22 mouse cellular contexts compared by ENCODE assay signal in the genomic region with DNA sequence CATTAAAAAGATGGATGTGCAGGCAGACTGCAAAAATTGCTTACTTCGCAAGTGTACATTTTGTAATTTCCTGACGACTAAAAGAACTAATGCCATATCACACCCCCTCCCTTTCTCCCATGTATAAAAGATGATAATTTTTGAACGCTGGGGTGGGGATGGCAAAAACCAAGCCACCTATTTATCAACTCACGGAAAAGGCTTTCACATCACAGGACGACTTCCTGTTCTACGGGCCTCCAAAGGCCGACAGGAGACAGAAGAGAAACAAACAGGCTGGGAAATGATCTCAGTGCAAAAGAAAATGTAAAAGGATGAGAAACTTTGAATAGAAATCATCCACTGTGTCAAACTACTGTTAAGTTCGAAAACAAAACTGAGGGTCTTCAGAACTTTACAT. TPM values are rescaled to one million over a fixed set of nuclear protein-coding genes. Genes with fewer than 3 reads are reported as not detected.
"Had no signal": no experiment of that assay in that cellular context is flagged by ENCODE, and none has a peak within 500 bp of the region (broad histone marks: within the 10 kb centered on the region; RNA-seq: fewer than 3 reads in every experiment).

No protein-coding gene starts in this region.

- H3K4me2 ChIP-seq: hindbrain, embryonic 14.5 days; limb, embryonic 15.5 days; liver, embryonic 13.5 days; midbrain, embryonic 15.5 days; neural tube, embryonic 13.5 days; stomach, embryonic 15.5 days had no signal

- H3K4me3 ChIP-seq: limb, embryonic 15.5 days; liver, embryonic 13.5 days; midbrain, embryonic 10.5 days; midbrain, embryonic 15.5 days; neural tube, embryonic 13.5 days; stomach, embryonic 15.5 days had no signal

- H3K36me3 ChIP-seq: limb, embryonic 15.5 days; liver, embryonic 13.5 days; midbrain, embryonic 10.5 days; midbrain, embryonic 15.5 days; neural tube, embryonic 13.5 days; stomach, embryonic 15.5 days had no signal

- H3K27ac ChIP-seq: hindbrain, embryonic 14.5 days; limb, embryonic 15.5 days; liver, embryonic 13.5 days; midbrain, embryonic 10.5 days; midbrain, embryonic 15.5 days; neural tube, embryonic 13.5 days; stomach, embryonic 15.5 days had no signal

- H3K4me1 ChIP-seq: midbrain, embryonic 10.5 days; stomach, embryonic 15.5 days had no signal

- H3K9me3 ChIP-seq: limb, embryonic 15.5 days; liver, embryonic 13.5 days; midbrain, embryonic 10.5 days; midbrain, embryonic 15.5 days; neural tube, embryonic 13.5 days; stomach, embryonic 15.5 days had no signal

- H3K9ac ChIP-seq: hindbrain, embryonic 14.5 days; limb, embryonic 15.5 days; liver, embryonic 13.5 days; midbrain, embryonic 15.5 days; neural tube, embryonic 13.5 days; stomach, embryonic 15.5 days had no signal

- ATAC-seq: intestine, embryonic 16.5 days; lung, postnatal 0 days; midbrain, embryonic 15.5 days had no signal

- DNase-seq: liver, embryonic 13.5 days; lung, adult 18-20 months; lung, postnatal 4 days; right cerebral cortex, postnatal 14 days; thymus, adult 2 months; thymus, postnatal 25 days had no signal

- H3K27me3 ChIP-seq: limb, embryonic 15.5 days; liver, embryonic 13.5 days; midbrain, embryonic 15.5 days; neural tube, embryonic 13.5 days; stomach, embryonic 15.5 days had no signal

RNA-seq across cellular contexts. Expression of gene Gm10295, which starts 43.2 kb away (rescaled TPM):
- total RNA-seq: layer of hippocampus, postnatal 25 days; left cerebral cortex, adult 8-10 months; left cerebral cortex, postnatal 25 days; megakaryocyte, adult 5-6 weeks had no signal
- polyA plus RNA-seq: hindbrain, embryonic 14.5 days; intestine, embryonic 16.5 days; limb, embryonic 11.5 days; limb, embryonic 15.5 days; liver, embryonic 13.5 days; lung, postnatal 0 days; midbrain, embryonic 10.5 days; midbrain, embryonic 15.5 days; neural tube, embryonic 13.5 days; spleen, adult 2 months; stomach, embryonic 15.5 days; testis, adult 2 months; thymus, adult 2 months; urinary bladder, adult 2 months had no signal
